Mouse (Mus musculus) neural tube, embryonic 10.5 days (tissue): Measurements from ENCODE around the gene Bst1.
A peak's percentile ranks its signal among the peaks of the same experiment; 100 is the strongest.

Experiments
- DNase-seq: peaks from one replicate; pipeline ENCODE4 v3.0.0-alpha.2; 2017; ENCODE audit warnings: low spot score; ENCODE audit errors: extremely low spot score

Gene Bst1

DNA sequence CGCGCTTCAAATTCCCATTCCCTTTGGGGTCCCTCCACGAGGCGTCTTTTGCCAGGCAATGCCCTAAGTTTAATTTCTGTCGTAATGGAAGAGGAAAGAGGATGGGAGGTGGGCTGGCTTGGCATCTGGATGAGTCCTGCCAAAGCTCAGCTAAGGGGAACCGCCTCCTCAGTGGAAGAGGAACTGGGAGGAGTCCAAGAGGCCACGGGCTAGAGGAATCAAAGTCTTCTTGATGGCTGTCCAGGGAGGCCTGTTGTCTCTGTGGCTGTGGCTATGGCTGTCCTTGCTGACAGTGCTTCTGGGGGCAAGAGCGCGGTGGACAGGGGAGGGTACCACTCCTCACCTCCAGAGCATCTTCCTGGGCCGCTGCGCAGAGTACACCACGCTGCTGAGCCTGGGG lies at the start of gene Bst1:
Bst1 (plus strand) TSS at position 191 of the 400 bp plus-strand sequence.
- no peak for DNase-seq

DNA sequence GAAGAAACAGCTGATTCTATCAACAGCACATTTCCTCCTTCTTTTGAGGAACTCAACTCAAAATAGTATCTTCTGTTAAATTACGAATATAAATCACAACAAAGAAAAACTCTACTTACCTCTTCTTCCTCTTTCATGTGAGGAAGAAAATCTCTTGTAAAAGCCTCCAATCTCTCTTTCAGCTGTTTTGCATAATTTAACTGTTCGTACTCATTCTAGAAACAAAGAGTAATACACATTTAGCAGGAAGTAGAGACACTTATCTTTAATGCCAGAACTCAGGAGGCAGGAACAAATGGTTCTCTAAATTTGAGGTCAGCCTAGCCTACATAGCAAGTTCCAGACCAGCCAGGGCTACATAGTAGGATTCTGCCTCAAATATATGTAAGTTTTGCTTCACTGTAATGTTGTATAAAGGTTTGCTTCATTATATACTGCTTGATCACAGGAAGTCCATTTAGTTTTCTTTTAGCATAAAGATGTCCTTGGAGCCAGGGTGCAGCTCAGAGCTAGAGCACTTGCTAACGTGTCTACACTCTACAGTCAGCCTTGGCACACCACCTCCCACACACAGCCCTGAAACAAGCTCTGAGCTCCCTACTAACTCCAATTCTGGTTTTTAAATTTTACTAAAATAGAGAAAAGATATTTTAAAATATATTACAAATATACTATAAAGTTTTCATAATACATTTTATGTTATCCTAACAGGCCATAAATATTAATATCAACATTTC lies 47.9 kb upstream of the Bst1 start:
- DNase-seq, result no peak

GRCm38 (mm10) chr5:43771555-43771954 lies 47.1 kb upstream of the Bst1 start:
- no peak for DNase-seq

- no peak for DNase-seq
Measured at GRCm38 (mm10) chr5:43776407-43776806, 42.3 kb upstream of the Bst1 start.

GRCm38 (mm10) chr5:43776993-43777392 lies 41.7 kb upstream of the Bst1 start:
- no peak for DNase-seq

GRCm38 (mm10) chr5:43778583-43778982 lies 40.1 kb upstream of the Bst1 start:
- DNase-seq, result no peak

DNA sequence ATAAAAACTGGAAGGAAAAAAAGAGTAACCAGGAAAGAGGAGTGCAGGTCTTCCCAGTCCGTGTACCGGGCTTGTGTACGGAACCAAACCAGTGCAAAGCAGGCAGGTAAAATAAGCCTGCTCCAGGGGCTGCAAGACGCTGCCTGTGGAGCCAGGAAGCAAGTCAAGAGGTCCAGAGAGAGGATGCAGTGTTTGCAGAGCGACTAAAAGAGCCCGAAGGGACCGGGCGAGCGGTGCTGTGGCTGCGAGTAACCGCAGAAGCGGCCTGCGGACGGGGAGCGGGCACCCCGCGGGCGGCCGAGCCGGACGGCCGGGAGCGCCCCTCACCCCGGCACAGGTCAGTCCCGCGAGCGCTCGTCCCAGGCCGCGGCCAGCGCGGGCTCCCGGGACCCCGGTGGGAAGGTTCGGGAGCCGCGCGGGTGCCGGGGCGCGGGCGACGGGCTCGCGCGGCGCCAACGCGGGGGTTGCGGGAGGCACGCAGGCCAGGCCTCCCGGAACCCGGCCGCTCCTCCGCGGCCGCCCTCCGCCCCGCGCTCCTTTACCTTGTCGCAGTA lies 37.2 kb upstream of the Bst1 start:
- DNase-seq, result peak; percentile 72

DNA sequence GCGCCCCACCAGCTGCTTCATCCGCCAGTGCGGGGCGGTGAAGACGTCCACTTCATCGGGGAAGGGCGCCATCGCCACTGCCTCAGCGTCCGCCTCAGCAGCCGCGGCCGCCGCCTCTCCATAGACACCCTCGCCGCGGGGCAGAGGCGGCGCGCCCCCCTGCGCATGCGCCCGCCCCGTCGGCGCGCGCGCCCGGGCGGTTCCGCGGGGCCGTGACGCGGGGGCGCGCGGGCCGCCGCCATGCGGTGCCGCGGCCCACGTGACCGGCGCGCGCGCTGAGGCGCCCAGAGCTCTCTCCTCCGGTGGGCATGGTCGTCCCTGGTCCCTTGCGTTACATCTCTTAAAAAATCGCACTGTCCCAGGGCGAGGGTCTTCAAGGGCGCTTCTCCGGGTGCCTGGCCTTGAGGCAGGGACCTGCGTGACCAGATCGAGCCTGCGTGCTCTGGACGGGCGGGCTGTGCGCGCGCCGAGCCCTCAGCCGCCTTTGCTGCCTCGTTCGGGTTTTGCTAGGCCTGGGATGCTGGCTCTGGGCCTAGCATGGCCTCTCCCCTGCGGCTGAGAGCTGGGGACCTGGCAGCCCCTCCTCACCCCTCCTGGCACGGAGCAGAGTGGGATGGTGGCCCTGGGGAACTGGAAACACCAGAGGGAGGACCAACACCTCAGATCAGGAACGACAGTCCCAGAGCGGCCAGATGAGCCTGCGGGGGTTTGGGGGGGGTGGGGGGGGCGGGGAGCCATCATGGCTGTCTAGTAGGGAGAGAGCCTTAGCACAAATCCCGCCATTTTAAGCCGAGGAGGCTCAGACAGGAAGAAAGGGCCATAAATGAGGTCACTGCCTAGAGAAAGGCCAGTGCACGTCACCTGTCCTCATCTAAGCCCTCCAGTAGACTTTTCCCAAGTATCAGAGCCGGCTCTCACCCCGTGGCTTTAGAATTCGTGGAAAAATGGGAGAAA lies 36.4 kb upstream of the Bst1 start:
- peak; percentile 85 for DNase-seq

GRCm38 (mm10) chr5:43783996-43784395 lies 34.7 kb upstream of the Bst1 start:
- DNase-seq, result no peak

DNA sequence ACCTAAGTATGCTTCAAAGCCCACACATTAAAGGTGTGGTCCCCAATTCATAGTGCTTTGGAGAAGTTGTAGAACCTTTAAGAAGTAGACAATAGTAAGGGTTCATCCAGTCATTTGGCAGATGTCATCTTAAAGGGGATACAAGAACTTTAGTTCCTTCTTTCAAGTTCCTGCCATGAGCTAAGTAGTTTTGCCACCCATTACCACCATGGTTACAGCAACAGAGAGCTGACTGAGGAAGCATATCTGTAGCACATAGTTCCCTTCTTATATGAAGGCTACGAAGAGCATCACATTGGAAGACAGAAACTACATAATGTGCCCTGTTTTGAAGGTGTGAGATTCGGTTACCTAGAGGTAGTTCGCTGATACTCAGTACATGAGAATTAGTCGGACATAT lies 32.1 kb upstream of the Bst1 start:
- DNase-seq, result no peak

GRCm38 (mm10) chr5:43787976-43788752 lies 30.5 kb upstream of the Bst1 start:
- DNase-seq, result no peak

- DNase-seq, result no peak
Measured at GRCm38 (mm10) chr5:43792354-43792753, 26.3 kb upstream of the Bst1 start.

- DNase-seq, result no peak
Measured at GRCm38 (mm10) chr5:43799530-43799929, 19.2 kb upstream of the Bst1 start.

GRCm38 (mm10) chr5:43800700-43801099 lies 18.0 kb upstream of the Bst1 start:
- DNase-seq, result no peak

- no peak for DNase-seq
Measured at GRCm38 (mm10) chr5:43801253-43801652, 17.4 kb upstream of the Bst1 start.

GRCm38 (mm10) chr5:43801798-43802197 lies 16.9 kb upstream of the Bst1 start:
- no peak for DNase-seq

GRCm38 (mm10) chr5:43805401-43805800 lies 13.3 kb upstream of the Bst1 start:
- no peak for DNase-seq

GRCm38 (mm10) chr5:43806340-43806739 lies 12.3 kb upstream of the Bst1 start:
- DNase-seq, result no peak

GRCm38 (mm10) chr5:43806914-43807313 lies 11.8 kb upstream of the Bst1 start:
- DNase-seq, result no peak

DNA sequence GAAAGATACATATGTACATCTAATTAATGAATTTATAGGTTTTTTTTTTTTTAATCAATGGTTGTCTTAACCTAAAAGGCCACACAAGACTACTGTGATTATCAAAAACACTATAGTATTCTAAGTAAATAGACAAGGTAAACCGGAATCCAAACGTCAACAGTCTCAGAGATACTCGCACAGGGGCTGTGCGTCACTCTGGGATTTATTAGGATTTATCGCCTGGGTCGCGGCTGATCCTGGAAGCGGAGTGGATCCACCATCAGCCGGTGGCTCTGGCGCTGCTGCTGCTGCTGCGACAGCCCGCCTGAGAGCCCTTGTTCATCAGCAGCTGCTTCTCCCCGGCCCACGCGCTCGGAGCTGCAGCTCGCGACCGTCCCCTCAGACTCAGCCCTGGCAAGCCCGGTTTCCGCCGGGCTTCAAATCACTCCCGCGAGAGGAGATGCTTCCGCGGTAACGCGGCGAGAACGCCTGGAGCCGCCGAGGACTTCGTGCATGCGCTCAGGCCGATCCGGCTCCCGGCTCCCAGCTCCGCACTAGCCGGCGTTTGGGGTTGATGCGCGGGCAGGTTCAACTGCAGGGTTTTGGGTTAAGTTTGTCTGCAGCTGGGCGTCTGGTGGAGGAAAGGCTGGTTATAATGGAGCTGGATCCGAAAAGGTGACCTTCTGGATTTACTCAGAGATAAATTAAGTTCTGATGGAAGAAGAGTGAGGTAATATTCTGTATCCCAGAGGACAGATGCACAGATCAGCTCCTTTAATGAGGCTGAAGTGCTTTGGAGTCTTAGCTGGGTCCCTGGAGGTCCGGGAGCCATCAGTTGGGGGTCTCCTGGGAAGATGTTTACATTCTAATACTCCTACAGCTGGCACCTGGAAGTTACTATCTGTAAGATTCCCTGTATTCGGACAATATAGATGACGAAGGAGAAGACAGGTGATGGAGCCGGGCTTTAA lies 10.7 kb upstream of the Bst1 start:
- DNase-seq, result peak; percentile 91
